Mouse (Mus musculus) stomach, postnatal 0 days (tissue): Measurements from ENCODE around the gene Mgat5b. TPM values are rescaled to one million over a fixed set of nuclear protein-coding genes. Genes with fewer than 3 reads are reported as not detected.

Source experiments
- ATAC-seq: fragments of 200-750 bp; cut with Nextera tagmentation; 2 replicates; pipeline ENCODE4 v1.8.0; 2017; ENCODE audit not compliant: low FRiP score, low TSS enrichment
- DNase-seq: peaks from one replicate; pipeline ENCODE4 v3.0.0-alpha.2; 2016; ENCODE audit warnings: low spot score
- H3K27ac ChIP-seq: fragments of 300-500 bp; sonication (generic); replicated peaks from 2 replicates; pipeline ENCODE4 v1.5.1; 2014; ENCODE audit warnings: mild to moderate bottlenecking, control low read depth
- H3K27me3 ChIP-seq: fragments of 300-500 bp; sonication (generic); 2 replicates; pipeline ENCODE4 v1.6.1; 2014; ENCODE audit warnings: low read length; ENCODE audit not compliant: control insufficient read depth, insufficient read depth
- H3K36me3 ChIP-seq: fragments of 300-500 bp; sonication (generic); 2 replicates; pipeline ENCODE4 v1.6.1; 2014; ENCODE audit warnings: low read length, mixed read lengths; ENCODE audit not compliant: control insufficient read depth, insufficient read depth
- H3K4me1 ChIP-seq: fragments of 300-500 bp; sonication (generic); replicated peaks from 2 replicates; pipeline ENCODE4 v1.6.1; 2014; ENCODE audit warnings: antibody characterized with exemption; ENCODE audit not compliant: control insufficient read depth, insufficient read depth
- H3K4me2 ChIP-seq: fragments of 300-500 bp; sonication (generic); replicated peaks from 2 replicates; pipeline ENCODE4 v1.6.1; 2014; ENCODE audit warnings: low read depth, mild to moderate bottlenecking, control low read depth, moderate library complexity
- H3K4me3 ChIP-seq: fragments of 300-500 bp; sonication (generic); 2 replicates; pipeline ENCODE4 v1.5.1; 2014; ENCODE audit warnings: low read depth, low read length, control low read depth
- H3K9ac ChIP-seq: fragments of 300-500 bp; sonication (generic); 2 replicates; pipeline ENCODE4 v1.6.1; 2014; ENCODE audit warnings: mild to moderate bottlenecking, low read length, control low read depth, mixed read lengths
- H3K9me3 ChIP-seq: fragments of 300-500 bp; sonication (generic); 2 replicates; pipeline ENCODE4 v1.6.1; 2016; ENCODE audit warnings: low read length; ENCODE audit not compliant: control insufficient read depth
- CTCF ChIP-seq: IDR thresholded peaks from 2 replicates; pipeline ENCODE4 v1.5.1; 2016; ENCODE audit warnings: antibody characterized with exemption, low read depth, mild to moderate bottlenecking, moderate library complexity
- EP300 ChIP-seq: optimal IDR thresholded peaks from 2 replicates; pipeline ENCODE3; 2016; ENCODE audit warnings: antibody characterized with exemption
- WGBS: fragments of 180-500 bp; shearing (Covaris S2); extraction: QIAGEN DNeasy Blood & Tissue Kit; methylation state at CpG from one replicate; pipeline ENCODE4 v1.1.7; 2014; 5-methylcytosine and 5-hydroxymethylcytosine counted together
- polyA plus RNA-seq: library from polyadenylated mRNA; unstranded; fragments of >200 nt; fragmentation: Nextera tagmentation; extraction: Ambion mirVana; gene quantifications from 2 replicates; pipeline ENCODE4 v1.2.1, GENCODE M21; 2015

The Mgat5b gene
- polyA plus RNA-seq, 1 experiment from 2014 or later = 0.30 TPM

- TF ChIP-seq CTCF = no peak
- TF ChIP-seq EP300 = no peak
- no peak for ATAC-seq
- Histone ChIP-seq H3K4me2 (no peak overlapping the region), H3K4me1 (no peaks in the 10 kb centered on the region), H3K27me3 (no peaks in the 10 kb centered on the region), H3K27ac (no peak overlapping the region), H3K9ac (no peak overlapping the region), H3K4me3 (no peak overlapping the region), H3K9me3 (no peaks in the 10 kb centered on the region), H3K36me3 (no peaks in the 10 kb centered on the region)
- WGBS = 25% methylated on average over 4 of the region's 4 CpGs
- DNase-seq = no peak
These were observed 112.6 kb downstream of the Mgat5b start for GRCm38 (mm10) chr11:117031249-117031648.

- Histone ChIP-seq H3K36me3 (no peaks in the 10 kb centered on the region), H3K4me1 (no peaks in the 10 kb centered on the region), H3K27ac (no peak overlapping the region), H3K4me2 (no peak overlapping the region), H3K4me3 (no peak overlapping the region), H3K27me3 (no peaks in the 10 kb centered on the region), H3K9ac (no peak overlapping the region), H3K9me3 (no peaks in the 10 kb centered on the region)
- DNase-seq (no peak), ATAC-seq (no peak)
- TF ChIP-seq EP300 (no peak), CTCF (peak; percentile 24)
- WGBS = 60% methylated on average over 11 of the region's 11 CpGs
These were observed 117.1 kb downstream of the Mgat5b start for GRCm38 (mm10) chr11:117035661-117036336.

Other genes with a start within 250 kb of the Mgat5b start
- not detected in 2 replicates for gene St6galnac1, start 143.4 kb upstream of the Mgat5b start, polyA plus RNA-seq
- 15.9 and 18.4 TPM in 2 replicates for gene Mxra7, start 90.8 kb upstream of the Mgat5b start, polyA plus RNA-seq
- gene Mettl23, start 75.6 kb upstream of the Mgat5b start, polyA plus RNA-seq = 40.6 and 44.5 TPM in 2 replicates
- 31.8 and 33.2 TPM in 2 replicates for gene Jmjd6, start 75.4 kb upstream of the Mgat5b start, polyA plus RNA-seq
- gene Mfsd11, start 66.4 kb upstream of the Mgat5b start, polyA plus RNA-seq = 31.5 and 34.6 TPM in 2 replicates
- gene Srsf2, start 65.8 kb upstream of the Mgat5b start, polyA plus RNA-seq = 403 and 419 TPM in 2 replicates
- 28.4 and 30.5 TPM in 2 replicates for gene Sec14l1, start 196.3 kb downstream of the Mgat5b start, polyA plus RNA-seq